Mouse (Mus musculus): ENCODE measurements around the gene Carm1. TPM values are rescaled to one million over a fixed set of nuclear protein-coding genes. Genes with fewer than 3 reads are reported as not detected.

Carm1 gene
- polyA plus RNA-seq, 1 experiment = 135 TPM

GRCm38 (mm10) chr9:21625342-21626339 lies 78.9 kb downstream of the Carm1 start:
- TF ChIP-seq CTCF (IDR thresholded peaks at IDR 0.05; ENCODE audit: borderline replicate concordance, extremely low read depth, insufficient read depth, insufficient read length) (no peak), POLR2A (IDR thresholded peaks at IDR 0.05; ENCODE audit: borderline replicate concordance, extremely low read depth, insufficient read depth, insufficient read length, poor library complexity, severe bottlenecking) (no peak)
- DNase-seq (ENCODE audit: low read depth) = no peak

DNA sequence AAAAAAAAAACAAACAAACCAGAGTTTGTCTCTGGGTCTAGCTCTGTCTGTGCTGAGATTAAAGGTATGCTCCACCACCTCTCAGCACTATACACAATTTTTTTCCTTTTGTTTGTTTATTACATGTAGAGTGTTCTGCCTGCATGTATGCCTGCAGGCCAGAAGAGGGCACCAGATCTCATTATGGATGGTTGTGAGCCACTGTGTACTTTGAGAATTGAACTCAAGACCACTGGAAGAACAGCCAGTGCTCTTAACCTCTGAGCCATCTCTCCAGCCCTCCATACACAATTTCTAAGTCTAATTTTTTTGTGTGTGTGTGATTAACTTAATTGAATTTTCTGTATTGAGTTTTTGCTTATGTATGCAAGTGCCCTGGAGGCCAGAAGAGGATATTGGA lies 79.9 kb downstream of the Carm1 start:
- TF ChIP-seq POLR2A (IDR thresholded peaks at IDR 0.05; ENCODE audit: borderline replicate concordance, extremely low read depth, insufficient read depth, insufficient read length, poor library complexity, severe bottlenecking) = no peak
- TF ChIP-seq CTCF (IDR thresholded peaks at IDR 0.05; ENCODE audit: borderline replicate concordance, extremely low read depth, insufficient read depth, insufficient read length) = peak; percentile 39; the same call in 1 of the 2 replicates
- no peak for DNase-seq (ENCODE audit: low read depth)

DNA sequence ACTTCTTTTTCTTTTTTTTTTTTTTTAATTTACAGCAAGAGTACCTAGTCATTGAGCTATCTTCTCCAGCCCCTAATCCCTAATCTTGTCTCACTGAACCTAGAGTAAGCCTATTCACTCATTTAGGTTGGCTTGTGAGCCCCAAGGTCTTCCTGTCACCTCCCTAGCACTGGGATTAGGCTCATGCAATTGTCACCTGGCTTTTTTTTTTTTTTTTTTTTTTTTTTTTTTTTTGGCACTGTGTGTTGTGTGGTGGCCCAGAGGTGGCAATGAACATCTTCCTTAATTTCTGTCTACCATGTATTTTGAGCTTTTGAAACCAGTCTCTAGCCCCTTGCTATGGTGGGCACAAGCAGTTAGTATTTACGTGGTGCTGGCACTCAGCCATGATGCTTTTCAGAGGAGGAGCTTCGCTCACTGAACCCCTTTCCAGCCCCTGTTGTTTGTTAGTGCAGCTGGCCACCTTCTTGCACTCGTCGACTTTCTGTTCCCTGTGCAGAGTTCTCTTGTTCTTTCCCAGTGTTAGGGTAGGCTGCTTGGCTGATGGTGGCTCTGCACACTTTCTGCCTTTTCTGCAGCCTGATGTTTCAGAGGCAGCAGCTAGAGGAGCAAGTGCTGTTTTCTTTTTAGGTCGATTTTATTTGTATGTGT lies 80.6 kb downstream of the Carm1 start:
- TF ChIP-seq CTCF (IDR thresholded peaks at IDR 0.05; ENCODE audit: borderline replicate concordance, extremely low read depth, insufficient read depth, insufficient read length) = no peak
- TF ChIP-seq POLR2A (IDR thresholded peaks at IDR 0.05; ENCODE audit: borderline replicate concordance, extremely low read depth, insufficient read depth, insufficient read length, poor library complexity, severe bottlenecking) = no peak
- DNase-seq (ENCODE audit: low read depth) = peak; percentile 76

DNA sequence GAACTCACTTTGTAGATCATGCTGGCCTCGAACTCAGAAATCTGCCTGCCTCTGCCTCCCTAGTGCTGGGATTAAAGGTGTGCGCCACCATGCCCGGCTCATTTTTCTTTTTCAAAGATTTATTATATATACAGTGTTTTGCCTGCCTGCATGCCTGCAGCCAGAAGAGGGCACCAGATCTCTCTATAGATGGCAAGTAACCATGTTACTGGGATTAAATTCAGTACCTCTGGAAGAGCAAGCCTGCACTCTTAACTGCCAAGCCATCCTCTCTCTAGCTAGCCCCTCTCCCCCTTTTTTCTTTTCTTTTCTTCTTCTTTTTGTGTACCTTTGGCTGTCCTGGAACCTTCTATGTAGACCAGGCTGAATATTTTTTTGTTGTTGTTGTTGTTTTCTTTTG lies 84.0 kb downstream of the Carm1 start:
- DNase-seq (ENCODE audit: low read depth) = peak; percentile 52
- TF ChIP-seq CTCF (IDR thresholded peaks at IDR 0.05; ENCODE audit: borderline replicate concordance, extremely low read depth, insufficient read depth, insufficient read length) (peak; percentile 55; the same call in 1 of the 2 replicates), POLR2A (IDR thresholded peaks at IDR 0.05; ENCODE audit: borderline replicate concordance, extremely low read depth, insufficient read depth, insufficient read length, poor library complexity, severe bottlenecking) (no peak)

- TF ChIP-seq POLR2A (IDR thresholded peaks at IDR 0.05; ENCODE audit: borderline replicate concordance, extremely low read depth, insufficient read depth, insufficient read length, poor library complexity, severe bottlenecking) (no peak), CTCF (IDR thresholded peaks at IDR 0.05; ENCODE audit: borderline replicate concordance, extremely low read depth, insufficient read depth, insufficient read length) (no peak)
- DNase-seq (ENCODE audit: low read depth) = no peak
These were observed 86.4 kb downstream of the Carm1 start for GRCm38 (mm10) chr9:21633106-21633505.

- TF ChIP-seq POLR2A (IDR thresholded peaks at IDR 0.05; ENCODE audit: borderline replicate concordance, extremely low read depth, insufficient read depth, insufficient read length, poor library complexity, severe bottlenecking) (no peak), CTCF (IDR thresholded peaks at IDR 0.05; ENCODE audit: borderline replicate concordance, extremely low read depth, insufficient read depth, insufficient read length) (no peak)
- peak; percentile 47 for DNase-seq (ENCODE audit: low read depth)
These were observed 88.9 kb downstream of the Carm1 start for GRCm38 (mm10) chr9:21635639-21636038.

DNA sequence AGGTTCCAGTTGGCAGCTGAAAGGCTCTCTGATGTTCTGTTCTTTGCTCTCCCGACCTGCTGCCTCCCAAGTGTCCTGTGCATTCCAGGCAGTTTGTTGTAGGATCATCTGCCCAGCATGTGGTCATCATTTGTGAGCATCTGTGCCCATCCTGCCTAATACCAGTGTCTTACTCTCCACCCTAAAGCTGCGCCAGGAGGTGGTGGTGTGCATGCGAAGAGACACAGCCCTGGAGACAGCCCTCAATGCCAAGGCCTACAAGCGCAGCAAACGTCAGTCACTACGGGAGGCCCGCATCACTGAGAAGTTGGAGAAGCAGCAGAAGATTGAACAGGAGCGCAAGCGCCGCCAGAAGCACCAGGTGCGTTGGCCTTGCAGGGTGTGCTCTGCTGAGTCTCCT lies 92.3 kb downstream of the Carm1 start:
- TF ChIP-seq CTCF (IDR thresholded peaks at IDR 0.05; ENCODE audit: borderline replicate concordance, extremely low read depth, insufficient read depth, insufficient read length) = no peak
- no peak for TF ChIP-seq POLR2A (IDR thresholded peaks at IDR 0.05; ENCODE audit: borderline replicate concordance, extremely low read depth, insufficient read depth, insufficient read length, poor library complexity, severe bottlenecking)
- DNase-seq (ENCODE audit: low read depth) = no peak

Other genes starting within 250 kb of the Carm1 start
- gene Ap1m2, start 234.6 kb upstream of the Carm1 start, polyA plus RNA-seq (2012; rRNA removed) = 2.4 and 2.9 TPM in 2 replicates
- 70.1 and 75.6 TPM in 2 replicates for gene Slc44a2, start 226.2 kb upstream of the Carm1 start, polyA plus RNA-seq (2012; rRNA removed)
- 202 and 216 TPM in 2 replicates for gene Ilf3, start 179.0 kb upstream of the Carm1 start, polyA plus RNA-seq (2012; rRNA removed)
- 81.4 and 92.1 TPM in 2 replicates for gene Qtrt1, start 135.1 kb upstream of the Carm1 start, polyA plus RNA-seq (2012; rRNA removed)
- gene Dnm2, start 122.0 kb upstream of the Carm1 start, polyA plus RNA-seq (2012; rRNA removed) = 79.7 and 92.2 TPM in 2 replicates
- gene Tmed1, start 36.6 kb upstream of the Carm1 start, polyA plus RNA-seq (2012; rRNA removed) = 40.8 and 49.2 TPM in 2 replicates
- 1.00 and 1.0 TPM in 2 replicates for gene AB124611, start 20.7 kb upstream of the Carm1 start, polyA plus RNA-seq (2012; rRNA removed)
- gene Timm29, start 45.8 kb downstream of the Carm1 start, polyA plus RNA-seq (2012; rRNA removed) = 78.1 and 80.7 TPM in 2 replicates
- gene Yipf2, start 45.9 kb downstream of the Carm1 start, polyA plus RNA-seq (2012; rRNA removed) = 17.5 and 26.8 TPM in 2 replicates
- gene Smarca4, start 69.3 kb downstream of the Carm1 start, polyA plus RNA-seq (2012; rRNA removed) = 198 and 241 TPM in 2 replicates
- gene Ldlr, start 176.6 kb downstream of the Carm1 start, polyA plus RNA-seq (2012; rRNA removed) = 21.3 and 21.4 TPM in 2 replicates
- gene Spc24, start 213.4 kb downstream of the Carm1 start, polyA plus RNA-seq (2012; rRNA removed) = 19.6 and 34.1 TPM in 2 replicates